ENCODE assay signal across 9 mouse cellular contexts in genomic region chr13:78201871-78202565, GRCm38 (mm10). TPM values are rescaled to one million over a fixed set of nuclear protein-coding genes. Genes with fewer than 3 reads are reported as not detected.
A peak's percentile ranks its signal among the peaks of the same experiment; 100 is the strongest.
DNase-seq lines count a peak whose midpoint lies in the region; ATAC-seq lines count a peak whose summit lies in the region.
"Had no signal": no experiment of that assay in that cellular context is flagged by ENCODE, and none has a peak within 500 bp of the region (broad histone marks: within the 10 kb centered on the region; RNA-seq: fewer than 3 reads in every experiment).

No protein-coding gene starts in this region.

- no peaks in the 10 kb centered on the region for H3K27me3 ChIP-seq in kidney, embryonic 14.5 days (ENCODE audit: control insufficient read depth, insufficient read depth, low read length)
- no peaks in the 10 kb centered on the region for H3K27me3 ChIP-seq in midbrain, embryonic 13.5 days

- H3K4me3 ChIP-seq in kidney, embryonic 14.5 days (ENCODE audit: low read length): peak overlapping the region; percentile 89
- H3K4me3 ChIP-seq in midbrain, embryonic 13.5 days (replicated peaks): peak overlapping the region; percentile 94

- H3K27ac ChIP-seq in kidney, embryonic 14.5 days (ENCODE audit: low read depth, low read length): peak overlapping the region; percentile 95
- peak overlapping the region; percentile 97 for H3K27ac ChIP-seq in midbrain, embryonic 13.5 days
- H3K27ac ChIP-seq: macrophage had no signal

- no peak; the same call in 1 of the 2 replicates for ATAC-seq in kidney, embryonic 14.5 days (ENCODE audit: low FRiP score, low TSS enrichment)
- ATAC-seq in hematopoietic stem cell, adult 5-6 weeks (replicated peaks in 1 of 2; ENCODE audit: insufficient read depth in 1 of 2, low FRiP score in 2 of 2, low TSS enrichment in 1 of 2, low read depth in 1 of 2, poor library complexity in 2 of 2, severe bottlenecking in 2 of 2): peak; percentile 2 to 20; a peak in 2 of 4 replicates
- peak; percentile 38 for ATAC-seq in midbrain, embryonic 13.5 days

- H3K4me2 ChIP-seq in kidney, embryonic 14.5 days (replicated peaks; ENCODE audit: low read depth, low read length): peak overlapping the region; percentile 81
- peak overlapping the region; percentile 80 for H3K4me2 ChIP-seq in midbrain, embryonic 13.5 days (replicated peaks)

- H3K9ac ChIP-seq in kidney, embryonic 14.5 days (ENCODE audit: low read depth, low read length): peak overlapping the region; percentile 79
- H3K9ac ChIP-seq in midbrain, embryonic 13.5 days (replicated peaks): peak overlapping the region; percentile 84

- no peaks in the 10 kb centered on the region for H3K9me3 ChIP-seq in kidney, embryonic 14.5 days (ENCODE audit: control insufficient read depth, low read length)
- no peaks in the 10 kb centered on the region for H3K9me3 ChIP-seq in midbrain, embryonic 13.5 days

- no peaks in the 10 kb centered on the region for H3K36me3 ChIP-seq in kidney, embryonic 14.5 days (ENCODE audit: control insufficient read depth, insufficient read depth, low read length)
- no peaks in the 10 kb centered on the region for H3K36me3 ChIP-seq in midbrain, embryonic 13.5 days

- under 1% methylated on average over 22 of the region's 22 CpGs for WGBS in kidney, embryonic 14.5 days
- WGBS in midbrain, embryonic 13.5 days: under 1% methylated on average over 22 of the region's 22 CpGs

- DNase-seq in kidney, postnatal 25 days: no peak
- peak; percentile 55 for DNase-seq in embryo, embryonic 10.5 days (ENCODE audit: low spot score)
- DNase-seq in thymus, postnatal 10 days (ENCODE audit: low spot score in 2 of 2): no peak
- no peak for DNase-seq in gastrocnemius, adult 8-10 months (ENCODE audit: low spot score in 2 of 2)
- DNase-seq in right cerebral cortex, postnatal 14 days: no peak

- peaks cover 8% of the 10 kb centered on the region; the same call in 1 of the 2 replicates for H3K4me1 ChIP-seq in kidney, embryonic 14.5 days (ENCODE audit: control insufficient read depth, insufficient read depth, low read length)
- peaks cover 31% of the 10 kb centered on the region for H3K4me1 ChIP-seq in midbrain, embryonic 13.5 days (replicated peaks)

RNA-seq across cellular contexts. Expression of gene Nr2f1, which starts 2.5 kb away (rescaled TPM):
- 26.8 and 36.9 TPM in 2 replicates for polyA plus RNA-seq in kidney, embryonic 14.5 days (2014; fragmentation: Nextera tagmentation; extraction: Ambion mirVana)
- total RNA-seq in hematopoietic stem cell, adult 5-6 weeks (2017): not detected in 2 replicates
- polyA plus RNA-seq in midbrain, embryonic 13.5 days (2015; fragmentation: Nextera tagmentation; extraction: Ambion mirVana): 76.9 and 83.2 TPM in 2 replicates
- under 1 TPM; 0.15 to 0.36 (median 0.32) TPM for total RNA-seq in gastrocnemius, adult 8-10 months (2022)
- polyA plus RNA-seq: macrophage had no signal
